Mouse (Mus musculus): ENCODE measurements around the gene Ccnb1. TPM values are rescaled to one million over a fixed set of nuclear protein-coding genes. Genes with fewer than 3 reads are reported as not detected.
A peak's percentile ranks its signal among the peaks of the same experiment; 100 is the strongest.

Ccnb1 gene
- polyA plus RNA-seq, 1 experiment from 2014 or later, result 315 TPM

DNA sequence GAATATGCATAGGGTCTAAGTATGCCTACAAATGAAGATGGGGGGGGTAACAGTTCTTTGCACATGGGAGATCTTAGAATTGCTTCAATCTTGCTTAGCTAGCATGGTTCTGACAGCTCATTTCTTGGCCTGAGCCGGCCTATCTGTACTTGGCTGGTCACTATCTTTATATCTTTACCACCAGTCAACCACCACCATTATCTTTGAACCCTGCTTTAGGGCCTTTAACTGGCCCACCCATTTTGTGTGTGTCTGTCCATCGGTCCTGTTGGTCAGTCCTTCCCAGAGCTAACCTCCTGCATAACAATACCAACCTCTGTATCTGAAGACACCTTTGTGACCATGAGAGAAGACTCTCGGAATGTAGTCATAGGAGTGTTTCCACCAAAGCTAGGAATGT, 35.0 kb downstream of the Ccnb1 start:
- Histone ChIP-seq H3K27me3 (ENCODE audit: control insufficient read depth, insufficient read depth, low read length) (no peaks in the 10 kb centered on the region), H3K36me3 (ENCODE audit: control insufficient read depth, insufficient read depth, low read length) (no peaks in the 10 kb centered on the region), H3K4me2 (replicated peaks; ENCODE audit: low read depth, low read length) (no peak overlapping the region), H3K9ac (ENCODE audit: low read depth, low read length) (no peak overlapping the region), H3K4me1 (ENCODE audit: control insufficient read depth, insufficient read depth, low read length) (no peaks in the 10 kb centered on the region), H3K9me3 (ENCODE audit: control insufficient read depth, low read length) (no peaks in the 10 kb centered on the region), H3K4me3 (ENCODE audit: low read length) (no peak overlapping the region), H3K27ac (ENCODE audit: low read depth, low read length) (no peak overlapping the region)
- no peak for ATAC-seq (ENCODE audit: low FRiP score, low TSS enrichment)
- WGBS, result 84% methylated on average over 3 of the region's 3 CpGs

GRCm38 (mm10) chr13:100750799-100751198, 35.6 kb downstream of the Ccnb1 start:
- H3K27ac ChIP-seq (ENCODE audit: low read depth, low read length), result no peak overlapping the region
- no peaks in the 10 kb centered on the region for H3K4me1 ChIP-seq (ENCODE audit: control insufficient read depth, insufficient read depth, low read length)
- H3K4me3 ChIP-seq (ENCODE audit: low read length), result no peak overlapping the region
- no peak overlapping the region for H3K4me2 ChIP-seq (replicated peaks; ENCODE audit: low read depth, low read length)
- 61% methylated on average over 5 of the region's 5 CpGs for WGBS
- no peak for ATAC-seq (ENCODE audit: low FRiP score, low TSS enrichment)
- no peaks in the 10 kb centered on the region for H3K27me3 ChIP-seq (ENCODE audit: control insufficient read depth, insufficient read depth, low read length)
- no peaks in the 10 kb centered on the region for H3K9me3 ChIP-seq (ENCODE audit: control insufficient read depth, low read length)
- no peaks in the 10 kb centered on the region for H3K36me3 ChIP-seq (ENCODE audit: control insufficient read depth, insufficient read depth, low read length)
- H3K9ac ChIP-seq (ENCODE audit: low read depth, low read length), result no peak overlapping the region

- no peaks in the 10 kb centered on the region for H3K36me3 ChIP-seq (ENCODE audit: control insufficient read depth, insufficient read depth, low read length)
- H3K27ac ChIP-seq (ENCODE audit: low read depth, low read length), result no peak overlapping the region
- H3K9ac ChIP-seq (ENCODE audit: low read depth, low read length), result no peak overlapping the region
- H3K9me3 ChIP-seq (ENCODE audit: control insufficient read depth, low read length), result no peaks in the 10 kb centered on the region
- ATAC-seq (ENCODE audit: low FRiP score, low TSS enrichment), result no peak
- H3K27me3 ChIP-seq (ENCODE audit: control insufficient read depth, insufficient read depth, low read length), result no peaks in the 10 kb centered on the region
- H3K4me1 ChIP-seq (ENCODE audit: control insufficient read depth, insufficient read depth, low read length), result no peaks in the 10 kb centered on the region
- no peak overlapping the region for H3K4me2 ChIP-seq (replicated peaks; ENCODE audit: low read depth, low read length)
- 55% methylated on average over 8 of the region's 8 CpGs for WGBS
- H3K4me3 ChIP-seq (ENCODE audit: low read length), result no peak overlapping the region
These were observed 37.7 kb downstream of the Ccnb1 start for GRCm38 (mm10) chr13:100748638-100749037.

DNA sequence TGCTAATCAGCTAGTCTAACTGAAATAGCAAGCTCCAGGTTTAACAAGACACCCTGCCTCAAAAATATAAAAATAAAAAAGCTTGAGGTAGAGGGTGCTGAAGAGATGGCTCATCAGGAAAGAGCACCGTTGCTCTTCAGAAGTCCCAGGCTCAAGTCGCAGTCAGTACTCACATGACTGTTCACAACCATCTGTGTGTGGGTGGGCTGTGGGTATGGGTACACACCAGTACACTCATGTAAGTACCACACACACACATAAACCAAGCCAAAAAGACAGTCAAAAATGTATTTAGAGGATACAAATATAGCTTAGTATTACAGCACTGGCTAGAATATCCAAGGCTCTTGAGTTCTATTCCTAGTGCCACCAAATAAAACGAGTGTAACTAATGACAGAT, 40.3 kb downstream of the Ccnb1 start:
- no peaks in the 10 kb centered on the region for H3K27me3 ChIP-seq (ENCODE audit: control insufficient read depth, insufficient read depth, low read length)
- H3K36me3 ChIP-seq (ENCODE audit: control insufficient read depth, insufficient read depth, low read length), result no peaks in the 10 kb centered on the region
- H3K4me3 ChIP-seq (ENCODE audit: low read length), result no peak overlapping the region
- H3K27ac ChIP-seq (ENCODE audit: low read depth, low read length), result no peak overlapping the region
- H3K4me1 ChIP-seq (ENCODE audit: control insufficient read depth, insufficient read depth, low read length), result peaks cover 3% of the 10 kb centered on the region; the same call in 1 of the 2 replicates
- no peaks in the 10 kb centered on the region for H3K9me3 ChIP-seq (ENCODE audit: control insufficient read depth, low read length)
- WGBS, result 85% methylated on average over 3 of the region's 3 CpGs
- no peak overlapping the region for H3K9ac ChIP-seq (ENCODE audit: low read depth, low read length)
- no peak for ATAC-seq (ENCODE audit: low FRiP score, low TSS enrichment)
- no peak overlapping the region for H3K4me2 ChIP-seq (replicated peaks; ENCODE audit: low read depth, low read length)

GRCm38 (mm10) chr13:100744036-100744744, 42.2 kb downstream of the Ccnb1 start, which contains the start of gene Mrps36:
Mrps36 (minus strand) TSS chr13:100744659.
- H3K36me3 ChIP-seq (ENCODE audit: control insufficient read depth, insufficient read depth, low read length), result 0 out of 2 replicates have a peak, but pooled peaks cover 2% of the 10 kb centered on the region
- WGBS, result under 1% methylated on average over 51 of the region's 52 CpGs

DNA sequence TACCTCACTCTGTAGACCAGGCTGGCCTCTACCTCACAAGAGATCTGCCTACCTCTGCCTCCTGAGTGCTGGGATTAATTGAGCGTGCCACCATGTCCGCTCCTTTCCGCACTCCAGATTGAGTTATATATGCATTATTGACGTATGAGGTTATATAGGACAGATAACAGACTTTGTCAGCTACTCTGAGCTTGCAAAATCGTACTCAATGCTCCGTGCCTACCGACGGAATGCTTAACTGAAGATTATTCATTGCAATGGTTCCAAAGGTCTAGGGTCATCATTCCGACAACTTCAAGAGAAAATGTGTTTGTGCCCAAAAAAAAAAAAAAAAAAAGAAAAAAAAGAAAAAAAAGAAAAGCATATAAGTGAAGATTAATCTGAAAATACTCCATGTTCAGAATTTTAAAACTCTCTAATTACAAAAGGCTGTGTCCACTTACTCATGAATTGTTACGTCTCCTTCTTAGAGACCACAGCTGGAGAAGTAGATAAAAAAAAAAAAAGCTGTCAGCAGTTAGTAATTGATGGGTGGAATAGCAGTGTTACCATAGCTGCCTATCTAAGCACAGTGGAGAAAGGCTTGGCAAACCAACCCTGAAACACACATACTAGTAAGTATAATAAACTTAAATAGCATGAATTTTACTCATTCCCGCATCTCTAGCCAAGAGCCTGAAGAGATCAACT, 42.9 kb downstream of the Ccnb1 start:
- peaks cover 3% of the 10 kb centered on the region; the same call in 1 of the 2 replicates for H3K4me1 ChIP-seq (ENCODE audit: control insufficient read depth, insufficient read depth, low read length)
- 60% methylated on average over 11 of the region's 11 CpGs for WGBS
- peak overlapping the region; percentile 87 for H3K9ac ChIP-seq (ENCODE audit: low read depth, low read length)
- H3K9me3 ChIP-seq (ENCODE audit: control insufficient read depth, low read length), result no peaks in the 10 kb centered on the region
- H3K4me2 ChIP-seq (replicated peaks; ENCODE audit: low read depth, low read length), result peak overlapping the region; percentile 62
- peak overlapping the region; percentile 84 for H3K4me3 ChIP-seq (ENCODE audit: low read length)
- peak; percentile 39 for ATAC-seq (ENCODE audit: low FRiP score, low TSS enrichment)
- no peaks in the 10 kb centered on the region for H3K27me3 ChIP-seq (ENCODE audit: control insufficient read depth, insufficient read depth, low read length)
- H3K27ac ChIP-seq (ENCODE audit: low read depth, low read length), result peak overlapping the region; percentile 98
- 0 out of 2 replicates have a peak, but pooled peaks cover 2% of the 10 kb centered on the region for H3K36me3 ChIP-seq (ENCODE audit: control insufficient read depth, insufficient read depth, low read length)

More at GRCm38 (mm10) chr13:100744036-100744744, 42.2 kb downstream of the Ccnb1 start, which contains the start of gene Mrps36:
- Histone ChIP-seq H3K27me3 (ENCODE audit: control insufficient read depth, insufficient read depth, low read length) (no peaks in the 10 kb centered on the region), H3K4me2 (replicated peaks; ENCODE audit: low read depth, low read length) (peak within 1 kb of the TSS; percentile 62), H3K4me1 (ENCODE audit: control insufficient read depth, insufficient read depth, low read length) (peaks cover 3% of the 10 kb centered on the region; the same call in 1 of the 2 replicates), H3K27ac (ENCODE audit: low read depth, low read length) (peak within 1 kb of the TSS; percentile 98), H3K4me3 (ENCODE audit: low read length) (peak within 1 kb of the TSS; percentile 84), H3K9me3 (ENCODE audit: control insufficient read depth, low read length) (no peaks in the 10 kb centered on the region), H3K9ac (ENCODE audit: low read depth, low read length) (peak within 1 kb of the TSS; percentile 87)
- ATAC-seq (ENCODE audit: low FRiP score, low TSS enrichment), result peak; percentile 96

DNA sequence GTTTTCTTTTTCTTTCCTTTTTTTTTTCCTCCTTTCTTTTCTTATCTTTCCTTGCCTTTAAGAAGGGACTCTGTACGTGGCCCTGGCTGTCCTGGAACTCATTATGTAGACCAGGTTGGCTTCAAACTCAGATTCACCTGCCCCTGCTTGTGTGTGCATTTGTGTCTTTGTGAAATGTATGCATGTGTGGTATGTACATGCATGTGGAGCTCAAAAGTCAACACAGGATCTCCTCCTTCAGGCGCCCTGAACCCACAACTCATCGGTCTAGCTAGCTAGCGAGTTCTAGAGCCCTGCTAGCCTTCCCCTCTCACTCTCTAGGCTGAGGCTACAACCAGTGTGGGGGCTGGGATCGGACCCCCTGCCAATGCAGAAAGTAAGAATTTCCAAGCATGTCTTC, 43.5 kb downstream of the Ccnb1 start:
- WGBS, result 86% methylated on average over 5 of the region's 5 CpGs
- no peak overlapping the region for H3K27ac ChIP-seq (ENCODE audit: low read depth, low read length)
- H3K4me1 ChIP-seq (ENCODE audit: control insufficient read depth, insufficient read depth, low read length), result peaks cover 3% of the 10 kb centered on the region; the same call in 1 of the 2 replicates
- H3K4me3 ChIP-seq (ENCODE audit: low read length), result no peak overlapping the region
- no peak overlapping the region; the same call in 1 of the 2 replicates for H3K4me2 ChIP-seq (replicated peaks; ENCODE audit: low read depth, low read length)
- H3K36me3 ChIP-seq (ENCODE audit: control insufficient read depth, insufficient read depth, low read length), result peaks cover 5% of the 10 kb centered on the region; the same call in 1 of the 2 replicates
- no peak overlapping the region for H3K9ac ChIP-seq (ENCODE audit: low read depth, low read length)
- H3K9me3 ChIP-seq (ENCODE audit: control insufficient read depth, low read length), result no peaks in the 10 kb centered on the region
- ATAC-seq (ENCODE audit: low FRiP score, low TSS enrichment), result no peak
- H3K27me3 ChIP-seq (ENCODE audit: control insufficient read depth, insufficient read depth, low read length), result no peaks in the 10 kb centered on the region

- H3K27ac ChIP-seq (ENCODE audit: low read depth, low read length), result no peak overlapping the region
- no peaks in the 10 kb centered on the region for H3K27me3 ChIP-seq (ENCODE audit: control insufficient read depth, insufficient read depth, low read length)
- H3K9me3 ChIP-seq (ENCODE audit: control insufficient read depth, low read length), result no peaks in the 10 kb centered on the region
- H3K4me2 ChIP-seq (replicated peaks; ENCODE audit: low read depth, low read length), result no peak overlapping the region
- H3K4me3 ChIP-seq (ENCODE audit: low read length), result no peak overlapping the region
- ATAC-seq (ENCODE audit: low FRiP score, low TSS enrichment), result no peak
- H3K4me1 ChIP-seq (ENCODE audit: control insufficient read depth, insufficient read depth, low read length), result peaks cover 8% of the 10 kb centered on the region
- 96% methylated on average over 2 of the region's 2 CpGs for WGBS
- H3K36me3 ChIP-seq (ENCODE audit: control insufficient read depth, insufficient read depth, low read length), result peaks cover 23% of the 10 kb centered on the region
- no peak overlapping the region for H3K9ac ChIP-seq (ENCODE audit: low read depth, low read length)
These were observed 53.6 kb downstream of the Ccnb1 start for GRCm38 (mm10) chr13:100732756-100733155.
